Mouse (Mus musculus): ENCODE results near the gene Helz.

DNA sequence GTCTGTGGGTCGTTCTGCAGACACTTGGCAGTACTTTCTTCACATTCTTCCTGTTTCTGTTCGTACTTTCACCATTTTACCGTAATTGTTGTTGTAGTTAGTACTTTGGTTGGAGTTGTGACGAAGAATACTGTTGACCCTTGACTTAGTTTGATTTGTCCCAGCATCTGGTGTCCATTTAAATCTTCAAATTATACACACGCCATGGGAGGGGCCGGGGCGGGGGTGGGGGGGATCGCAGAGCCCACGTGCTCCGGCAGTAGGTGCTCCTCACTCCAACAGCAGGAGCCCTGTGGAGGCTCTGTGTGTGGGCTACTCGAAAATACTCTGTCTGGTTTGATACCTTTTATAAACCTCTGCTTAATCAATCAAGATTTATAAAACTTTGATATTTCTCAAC, 78.0 kb downstream of the Helz start:
- TF ChIP-seq CTCF (IDR thresholded peaks at IDR 0.05; ENCODE audit: borderline replicate concordance, insufficient read depth, low read depth, low read length): no peak
- no peak for TF ChIP-seq POLR2A (IDR thresholded peaks at IDR 0.05; ENCODE audit: borderline replicate concordance, insufficient read depth, low read length)

All from cerebellum, adult 2 months (tissue).